Mouse (Mus musculus): ENCODE results near the gene Sdf4. TPM values are rescaled to one million over a fixed set of nuclear protein-coding genes. Genes with fewer than 3 reads are reported as not detected.

Sdf4 gene
- polyA plus RNA-seq (2015; fragmentation: Nextera tagmentation; extraction: Ambion mirVana): 165 and 172 TPM in 2 replicates

GRCm38 (mm10) chr4:155992241-155992905, at the start of gene Sdf4, which contains the start of gene B3galt6:
Sdf4 (plus strand) TSS chr4:155992872.
B3galt6 (minus strand) TSS chr4:155992649.
- Histone ChIP-seq H3K4me1 (peaks cover 23% of the 10 kb centered on the region), H3K9ac (peak within 1 kb of the TSS; percentile 77), H3K27me3 (no peaks in the 10 kb centered on the region), H3K36me3 (peaks cover 16% of the 10 kb centered on the region), H3K4me2 (replicated peaks) (peak within 1 kb of the TSS; percentile 99), H3K9me3 (replicated peaks) (no peaks in the 10 kb centered on the region), H3K27ac (replicated peaks) (peak within 1 kb of the TSS; percentile 98), H3K4me3 (replicated peaks) (peak within 1 kb of the TSS; percentile 69)
- under 1% methylated on average over 99 of the region's 99 CpGs for WGBS
- ATAC-seq (ENCODE audit: insufficient number of reproducible peaks, low FRiP score, low TSS enrichment, low read depth): peak; percentile 85

DNA sequence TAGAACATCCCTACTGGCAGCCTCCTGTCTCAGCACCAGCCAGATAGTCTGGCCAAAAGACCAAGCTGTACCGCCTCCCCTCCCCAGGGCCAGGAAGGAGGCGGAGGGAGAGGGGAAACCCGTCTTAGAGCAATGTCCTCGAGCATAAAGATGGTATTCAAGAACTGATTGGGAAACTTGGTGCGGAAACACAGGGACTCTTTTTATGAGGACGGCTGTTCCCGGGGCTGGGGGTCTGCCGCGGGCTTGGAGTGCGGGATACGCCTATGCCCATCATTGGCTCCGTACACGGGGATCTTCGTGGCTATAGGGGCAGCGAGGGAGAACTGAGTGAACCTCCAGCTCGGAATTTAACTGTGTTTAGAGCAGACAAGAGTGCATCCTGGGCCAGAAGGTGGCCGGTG, 49.6 kb upstream of the Sdf4 start:
- Histone ChIP-seq H3K9ac (peak overlapping the region; percentile 86), H3K4me3 (replicated peaks) (peak overlapping the region; percentile 96), H3K36me3 (peaks cover 18% of the 10 kb centered on the region), H3K27me3 (no peaks in the 10 kb centered on the region), H3K4me1 (peaks cover 16% of the 10 kb centered on the region), H3K9me3 (replicated peaks) (no peaks in the 10 kb centered on the region), H3K27ac (replicated peaks) (peak overlapping the region; percentile 85), H3K4me2 (replicated peaks) (peak overlapping the region; percentile 89)
- 0% methylated on average over 17 of the region's 17 CpGs for WGBS
- peak; percentile 28 for ATAC-seq (ENCODE audit: insufficient number of reproducible peaks, low FRiP score, low TSS enrichment, low read depth)

DNA sequence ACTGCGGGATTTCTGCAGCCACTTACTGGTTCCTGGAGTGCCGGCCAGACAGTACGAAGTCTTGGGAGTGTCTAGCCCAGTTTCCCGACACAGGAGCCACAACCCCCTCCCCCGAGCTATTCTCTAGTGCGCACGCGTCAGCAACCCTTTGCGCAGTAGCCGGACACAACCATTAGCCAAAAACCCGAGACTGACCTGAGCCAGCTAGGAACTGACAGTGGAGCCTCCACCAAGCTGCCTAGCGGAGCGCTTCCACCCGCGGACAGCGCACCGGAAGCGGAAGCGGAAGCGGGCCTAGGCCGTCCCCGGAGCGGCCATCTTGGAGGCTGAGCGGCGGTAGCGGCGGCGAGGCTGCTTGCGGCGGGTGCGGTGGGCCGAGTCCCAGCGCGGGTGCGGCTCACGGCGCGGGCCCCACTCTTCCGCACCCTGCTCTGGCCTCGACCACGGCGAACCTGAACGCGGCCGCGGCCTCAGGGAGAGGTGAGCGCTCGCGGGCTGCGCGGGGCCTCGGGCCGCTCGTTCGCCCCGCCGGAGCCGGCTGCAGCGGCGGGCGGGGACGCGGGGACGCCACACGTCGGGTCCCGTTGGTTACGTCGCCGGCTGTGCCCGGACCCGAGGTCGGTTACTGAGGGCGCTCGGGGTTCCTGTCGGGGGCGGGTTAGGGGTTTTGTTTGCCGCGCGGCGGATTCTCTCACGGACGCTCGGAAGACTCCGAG, 49.0 kb upstream of the Sdf4 start, which contains the start of gene Ube2j2:
Gene Ube2j2 (plus strand): TSS at position 298 of the 716 bp plus-strand sequence.
- ATAC-seq (ENCODE audit: insufficient number of reproducible peaks, low FRiP score, low TSS enrichment, low read depth): peak; percentile 99
- under 1% methylated on average over 80 of the region's 85 CpGs for WGBS
- H3K36me3 ChIP-seq: peaks cover 24% of the 10 kb centered on the region
- no peaks in the 10 kb centered on the region for H3K9me3 ChIP-seq (replicated peaks)
- H3K27me3 ChIP-seq: no peaks in the 10 kb centered on the region
- peak within 1 kb of the TSS; percentile 86 for H3K9ac ChIP-seq
- H3K4me1 ChIP-seq: peaks cover 16% of the 10 kb centered on the region
- peak within 1 kb of the TSS; percentile 85 for H3K27ac ChIP-seq (replicated peaks)
- peak within 1 kb of the TSS; percentile 89 for H3K4me2 ChIP-seq (replicated peaks)
- peak within 1 kb of the TSS; percentile 96 for H3K4me3 ChIP-seq (replicated peaks)

GRCm38 (mm10) chr4:155944271-155944670, 48.4 kb upstream of the Sdf4 start:
- no peak for ATAC-seq (ENCODE audit: insufficient number of reproducible peaks, low FRiP score, low TSS enrichment, low read depth)
- no peaks in the 10 kb centered on the region for H3K9me3 ChIP-seq (replicated peaks)
- peak overlapping the region; percentile 86 for H3K9ac ChIP-seq
- peak overlapping the region; percentile 96 for H3K4me3 ChIP-seq (replicated peaks)
- H3K36me3 ChIP-seq: peaks cover 30% of the 10 kb centered on the region
- peak overlapping the region; percentile 86 for H3K4me2 ChIP-seq (replicated peaks)
- H3K4me1 ChIP-seq: peaks cover 16% of the 10 kb centered on the region
- H3K27me3 ChIP-seq: no peaks in the 10 kb centered on the region
- H3K27ac ChIP-seq (replicated peaks): peak overlapping the region; percentile 76; the same call in 1 of the 2 replicates
- under 1% methylated on average over 17 of the region's 17 CpGs for WGBS

DNA sequence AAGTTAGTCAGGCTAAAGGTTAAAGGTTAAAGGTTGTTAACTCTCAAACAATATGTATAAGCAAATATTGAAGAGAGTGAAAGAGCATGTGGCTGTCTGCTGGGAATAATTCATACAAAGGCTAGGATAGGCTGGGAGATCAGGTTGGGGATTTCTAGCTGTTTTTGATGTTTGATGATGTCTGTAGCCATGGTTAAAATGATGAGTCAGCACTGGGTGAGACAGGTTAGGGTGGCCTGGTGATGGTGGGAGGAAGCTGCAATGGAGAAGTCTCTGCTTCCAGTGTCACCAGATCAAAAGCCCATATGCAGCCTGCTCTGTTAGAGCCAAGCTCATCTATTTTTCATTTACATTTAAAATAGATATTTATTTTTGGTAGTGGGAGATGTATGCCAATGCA, 45.6 kb upstream of the Sdf4 start:
- no peak for ATAC-seq (ENCODE audit: insufficient number of reproducible peaks, low FRiP score, low TSS enrichment, low read depth)
- H3K9ac ChIP-seq: no peak overlapping the region
- peaks cover 16% of the 10 kb centered on the region for H3K4me1 ChIP-seq
- peaks cover 56% of the 10 kb centered on the region for H3K36me3 ChIP-seq
- H3K9me3 ChIP-seq (replicated peaks): no peaks in the 10 kb centered on the region
- H3K27me3 ChIP-seq: no peaks in the 10 kb centered on the region
- no peak overlapping the region for H3K27ac ChIP-seq (replicated peaks)
- no peak overlapping the region for H3K4me2 ChIP-seq (replicated peaks)
- no peak overlapping the region for H3K4me3 ChIP-seq (replicated peaks)

GRCm38 (mm10) chr4:155955491-155955890, 37.2 kb upstream of the Sdf4 start:
- H3K4me2 ChIP-seq (replicated peaks): no peak overlapping the region
- WGBS: 94% methylated on average over 6 of the region's 6 CpGs
- ATAC-seq (ENCODE audit: insufficient number of reproducible peaks, low FRiP score, low TSS enrichment, low read depth): no peak
- no peaks in the 10 kb centered on the region for H3K9me3 ChIP-seq (replicated peaks)
- no peaks in the 10 kb centered on the region for H3K27me3 ChIP-seq
- H3K27ac ChIP-seq (replicated peaks): no peak overlapping the region
- H3K4me1 ChIP-seq: no peaks in the 10 kb centered on the region
- no peak overlapping the region for H3K9ac ChIP-seq
- H3K36me3 ChIP-seq: peaks cover 70% of the 10 kb centered on the region
- no peak overlapping the region for H3K4me3 ChIP-seq (replicated peaks)

DNA sequence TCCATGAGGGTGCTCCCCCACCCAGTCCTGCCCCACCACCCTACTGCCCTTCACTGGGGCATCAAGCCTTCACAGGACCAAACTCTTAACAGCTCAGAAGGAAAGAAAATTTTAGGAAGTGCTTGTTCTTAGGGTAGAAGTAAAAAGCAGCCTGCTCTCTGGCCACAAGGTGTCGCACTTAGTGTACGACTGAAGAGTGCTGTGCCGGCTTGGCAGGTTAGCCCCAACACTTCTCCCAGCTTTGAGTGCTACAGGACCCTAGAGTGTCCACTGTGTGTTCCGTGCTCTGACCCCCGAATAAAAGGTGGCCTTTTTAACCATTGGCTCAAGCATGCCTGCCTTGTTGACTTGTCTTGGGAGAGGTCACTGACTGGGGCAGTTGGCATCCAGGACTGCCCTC, 33.4 kb upstream of the Sdf4 start:
- no peaks in the 10 kb centered on the region for H3K27me3 ChIP-seq
- no peak overlapping the region for H3K4me3 ChIP-seq (replicated peaks)
- no peak overlapping the region for H3K4me2 ChIP-seq (replicated peaks)
- peaks cover 38% of the 10 kb centered on the region for H3K36me3 ChIP-seq
- no peak overlapping the region for H3K9ac ChIP-seq
- ATAC-seq (ENCODE audit: insufficient number of reproducible peaks, low FRiP score, low TSS enrichment, low read depth): no peak
- H3K4me1 ChIP-seq: peaks cover 24% of the 10 kb centered on the region
- 3% methylated on average over 5 of the region's 5 CpGs for WGBS
- no peak overlapping the region for H3K27ac ChIP-seq (replicated peaks)
- no peaks in the 10 kb centered on the region for H3K9me3 ChIP-seq (replicated peaks)

DNA sequence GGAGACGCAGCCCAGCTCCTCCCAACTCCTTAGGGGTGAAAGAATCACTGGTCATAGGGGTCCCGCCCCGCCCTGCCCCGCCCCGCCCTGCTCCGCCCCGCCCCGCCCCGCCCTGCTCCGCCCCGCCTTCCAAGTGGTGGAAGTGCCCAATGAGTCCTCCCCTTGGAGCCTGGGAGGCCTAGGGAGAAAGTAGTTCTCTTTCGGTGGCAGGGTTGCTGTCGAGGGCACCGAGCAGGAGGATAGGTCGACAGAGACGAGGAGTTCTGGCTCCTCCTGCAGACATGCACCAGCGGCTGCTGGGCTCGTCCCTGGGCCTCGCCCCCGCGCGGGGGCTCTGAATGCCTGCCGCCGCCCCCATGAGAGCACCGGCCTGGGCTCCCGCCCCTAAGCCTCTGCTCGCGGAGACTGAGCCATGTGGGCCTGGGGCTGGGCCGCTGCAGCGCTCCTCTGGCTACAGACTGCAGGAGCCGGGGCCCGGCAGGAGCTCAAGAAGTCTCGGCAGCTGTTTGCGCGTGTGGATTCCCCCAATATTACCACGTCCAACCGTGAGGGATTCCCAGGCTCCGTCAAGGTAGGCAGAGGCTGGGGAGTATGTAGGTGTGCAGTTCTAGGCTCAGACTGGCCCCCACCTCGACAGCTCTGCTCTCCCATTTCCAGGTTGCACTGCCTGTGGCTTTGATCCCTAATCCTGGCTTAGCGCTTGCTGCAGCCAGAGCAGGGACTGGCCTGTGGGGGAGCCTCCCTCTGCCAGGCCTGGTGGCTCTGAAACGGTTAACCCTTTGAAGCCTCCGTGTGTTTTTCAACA, 30.3 kb upstream of the Sdf4 start, which contains the start of gene C1qtnf12:
Gene C1qtnf12 (plus strand): TSS at position 152 of the 805 bp plus-strand sequence.
- Histone ChIP-seq H3K4me3 (replicated peaks) (peak within 1 kb of the TSS; percentile 67), H3K27me3 (no peaks in the 10 kb centered on the region), H3K9me3 (replicated peaks) (no peaks in the 10 kb centered on the region), H3K4me1 (peaks cover 24% of the 10 kb centered on the region), H3K9ac (peak within 1 kb of the TSS; percentile 57), H3K27ac (replicated peaks) (peak within 1 kb of the TSS; percentile 85), H3K36me3 (peaks cover 42% of the 10 kb centered on the region), H3K4me2 (replicated peaks) (peak within 1 kb of the TSS; percentile 91)
- peak; percentile 73; the same call in 1 of the 2 replicates for ATAC-seq (ENCODE audit: insufficient number of reproducible peaks, low FRiP score, low TSS enrichment, low read depth)
- under 1% methylated on average over 42 of the region's 42 CpGs for WGBS

DNA sequence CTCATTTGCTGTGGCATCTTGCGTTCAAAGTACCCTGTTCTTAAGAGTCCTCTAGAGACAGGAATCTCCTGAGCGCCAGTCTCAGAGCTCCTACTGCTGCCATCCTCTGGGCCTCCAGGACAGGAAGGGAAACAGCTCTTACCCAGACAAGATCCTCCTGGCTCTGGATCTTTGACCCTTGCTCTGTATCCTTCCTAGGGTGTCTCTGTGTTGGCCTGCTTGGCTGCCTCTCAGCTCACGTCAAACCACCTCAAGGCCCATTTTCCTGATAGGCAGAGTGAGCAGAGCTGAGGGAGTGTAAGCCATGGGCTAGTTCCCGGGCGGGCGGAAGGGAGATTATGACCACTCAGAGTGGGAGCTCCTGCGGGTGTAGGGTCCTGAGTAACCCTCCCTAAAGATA, 29.6 kb upstream of the Sdf4 start:
- Histone ChIP-seq H3K9me3 (replicated peaks) (no peaks in the 10 kb centered on the region), H3K4me2 (replicated peaks) (peak overlapping the region; percentile 91), H3K27me3 (no peaks in the 10 kb centered on the region), H3K36me3 (peaks cover 35% of the 10 kb centered on the region), H3K27ac (replicated peaks) (no peak overlapping the region; the same call in 1 of the 2 replicates), H3K4me3 (replicated peaks) (peak overlapping the region; percentile 67), H3K9ac (peak overlapping the region; percentile 57), H3K4me1 (peaks cover 24% of the 10 kb centered on the region)
- ATAC-seq (ENCODE audit: insufficient number of reproducible peaks, low FRiP score, low TSS enrichment, low read depth): no peak
- WGBS: 49% methylated on average over 7 of the region's 7 CpGs

DNA sequence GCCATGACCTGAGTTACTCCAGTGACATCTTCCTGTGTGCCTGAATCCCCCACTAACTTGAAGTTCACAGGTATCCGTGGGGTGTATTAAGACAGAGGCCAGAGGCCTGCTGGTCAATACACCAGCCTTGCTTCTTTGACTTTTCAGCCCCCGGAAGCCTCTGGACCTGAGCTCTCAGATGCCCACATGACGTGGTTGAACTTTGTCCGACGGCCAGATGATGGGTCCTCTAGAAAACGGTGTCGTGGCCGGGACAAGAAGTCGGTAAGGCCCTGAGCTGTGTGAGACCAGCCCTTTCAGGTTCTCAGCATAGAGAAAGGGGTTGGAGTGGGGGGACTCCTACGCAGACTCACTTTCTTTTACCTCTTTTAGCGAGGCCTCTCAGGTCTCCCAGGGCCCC, 28.3 kb upstream of the Sdf4 start:
- peaks cover 24% of the 10 kb centered on the region for H3K4me1 ChIP-seq
- no peak overlapping the region for H3K9ac ChIP-seq
- H3K36me3 ChIP-seq: peaks cover 28% of the 10 kb centered on the region
- no peak overlapping the region for H3K4me3 ChIP-seq (replicated peaks)
- no peaks in the 10 kb centered on the region for H3K9me3 ChIP-seq (replicated peaks)
- ATAC-seq (ENCODE audit: insufficient number of reproducible peaks, low FRiP score, low TSS enrichment, low read depth): no peak
- H3K27me3 ChIP-seq: no peaks in the 10 kb centered on the region
- no peak overlapping the region for H3K27ac ChIP-seq (replicated peaks)
- H3K4me2 ChIP-seq (replicated peaks): no peak overlapping the region
- 91% methylated on average over 11 of the region's 11 CpGs for WGBS
